Mouse (Mus musculus): ENCODE data around the gene Srxn1. TPM values are rescaled to one million over a fixed set of nuclear protein-coding genes. Genes with fewer than 3 reads are reported as not detected.

The Srxn1 gene
- polyA plus RNA-seq, 1 experiment from 2014 or later = 17.9 TPM

GRCm38 (mm10) chr2:152106597-152106996 is 1.3 kb downstream of the Srxn1 start:
- Histone ChIP-seq H3K9me3 (replicated peaks) (no peaks in the 10 kb centered on the region), H3K4me2 (peak overlapping the region; percentile 77), H3K4me1 (replicated peaks) (peaks cover 28% of the 10 kb centered on the region), H3K27ac (peak overlapping the region; percentile 95), H3K36me3 (peaks cover 31% of the 10 kb centered on the region), H3K27me3 (peaks cover 25% of the 10 kb centered on the region), H3K4me3 (replicated peaks) (peak overlapping the region; percentile 78), H3K9ac (peak overlapping the region; percentile 95)
- WGBS (ENCODE audit: insufficient replicate concordance) = 94% methylated on average over 10 of the region's 10 CpGs
- no peak for ATAC-seq (ENCODE audit: low read depth)
- no peak for DNase-seq

GRCm38 (mm10) chr2:152108702-152109101 is 3.4 kb downstream of the Srxn1 start:
- H3K9me3 ChIP-seq (replicated peaks) = no peaks in the 10 kb centered on the region
- no peak for DNase-seq
- H3K27me3 ChIP-seq = peaks cover 10% of the 10 kb centered on the region; the same call in 1 of the 2 replicates
- 74% methylated on average over 7 of the region's 7 CpGs for WGBS (ENCODE audit: insufficient replicate concordance)
- H3K36me3 ChIP-seq = peaks cover 31% of the 10 kb centered on the region
- peaks cover 35% of the 10 kb centered on the region for H3K4me1 ChIP-seq (replicated peaks)
- H3K4me2 ChIP-seq = no peak overlapping the region
- no peak overlapping the region for H3K9ac ChIP-seq
- ATAC-seq (ENCODE audit: low read depth) = no peak
- H3K4me3 ChIP-seq (replicated peaks) = no peak overlapping the region
- no peak overlapping the region for H3K27ac ChIP-seq

- Histone ChIP-seq H3K4me3 (replicated peaks) (no peak overlapping the region), H3K9me3 (replicated peaks) (no peaks in the 10 kb centered on the region), H3K27me3 (peaks cover 10% of the 10 kb centered on the region; the same call in 1 of the 2 replicates), H3K4me2 (no peak overlapping the region), H3K4me1 (replicated peaks) (peaks cover 36% of the 10 kb centered on the region), H3K36me3 (peaks cover 31% of the 10 kb centered on the region), H3K9ac (no peak overlapping the region), H3K27ac (no peak overlapping the region)
- no peak for DNase-seq
- 82% methylated on average over 5 of the region's 5 CpGs for WGBS (ENCODE audit: insufficient replicate concordance)
- no peak for ATAC-seq (ENCODE audit: low read depth)
Measured at GRCm38 (mm10) chr2:152109386-152109785, 4.1 kb downstream of the Srxn1 start.

GRCm38 (mm10) chr2:152111311-152111710 is 6.0 kb downstream of the Srxn1 start:
- peaks cover 20% of the 10 kb centered on the region for H3K27me3 ChIP-seq
- WGBS (ENCODE audit: insufficient replicate concordance) = 54% methylated on average over 2 of the region's 2 CpGs
- H3K36me3 ChIP-seq = peaks cover 31% of the 10 kb centered on the region
- DNase-seq = no peak
- peaks cover 36% of the 10 kb centered on the region for H3K4me1 ChIP-seq (replicated peaks)
- ATAC-seq (ENCODE audit: low read depth) = no peak
- no peak overlapping the region for H3K9ac ChIP-seq
- no peak overlapping the region for H3K4me3 ChIP-seq (replicated peaks)
- H3K4me2 ChIP-seq = no peak overlapping the region
- no peak overlapping the region for H3K27ac ChIP-seq
- no peaks in the 10 kb centered on the region for H3K9me3 ChIP-seq (replicated peaks)

GRCm38 (mm10) chr2:152111920-152112319 is 6.6 kb downstream of the Srxn1 start:
- Histone ChIP-seq H3K27me3 (peaks cover 20% of the 10 kb centered on the region), H3K9me3 (replicated peaks) (no peaks in the 10 kb centered on the region), H3K4me2 (no peak overlapping the region), H3K9ac (no peak overlapping the region), H3K27ac (no peak overlapping the region), H3K4me1 (replicated peaks) (peaks cover 31% of the 10 kb centered on the region), H3K4me3 (replicated peaks) (no peak overlapping the region), H3K36me3 (peaks cover 31% of the 10 kb centered on the region)
- DNase-seq (peak; percentile 82), ATAC-seq (ENCODE audit: low read depth) (peak; percentile 83)
- WGBS (ENCODE audit: insufficient replicate concordance) = 6% methylated on average over 7 of the region's 7 CpGs

GRCm38 (mm10) chr2:152112490-152112889 is 7.2 kb downstream of the Srxn1 start:
- H3K4me2 ChIP-seq = no peak overlapping the region
- WGBS (ENCODE audit: insufficient replicate concordance) = 59% methylated on average over 5 of the region's 5 CpGs
- no peak for ATAC-seq (ENCODE audit: low read depth)

GRCm38 (mm10) chr2:152112970-152113369 is 7.7 kb downstream of the Srxn1 start:
- Histone ChIP-seq H3K9ac (no peak overlapping the region), H3K27ac (no peak overlapping the region), H3K36me3 (peaks cover 24% of the 10 kb centered on the region), H3K4me2 (no peak overlapping the region), H3K4me1 (replicated peaks) (peaks cover 39% of the 10 kb centered on the region), H3K9me3 (replicated peaks) (no peaks in the 10 kb centered on the region), H3K4me3 (replicated peaks) (no peak overlapping the region), H3K27me3 (peaks cover 20% of the 10 kb centered on the region)
- 18% methylated on average over 10 of the region's 10 CpGs for WGBS (ENCODE audit: insufficient replicate concordance)
- DNase-seq (no peak), ATAC-seq (ENCODE audit: low read depth) (no peak)

More at GRCm38 (mm10) chr2:152112490-152112889, 7.2 kb downstream of the Srxn1 start:
- no peak overlapping the region for H3K27ac ChIP-seq
- no peaks in the 10 kb centered on the region for H3K9me3 ChIP-seq (replicated peaks)
- H3K36me3 ChIP-seq = peaks cover 29% of the 10 kb centered on the region
- H3K9ac ChIP-seq = no peak overlapping the region
- H3K4me1 ChIP-seq (replicated peaks) = peaks cover 34% of the 10 kb centered on the region
- peaks cover 20% of the 10 kb centered on the region for H3K27me3 ChIP-seq
- no peak overlapping the region for H3K4me3 ChIP-seq (replicated peaks)
- no peak for DNase-seq

GRCm38 (mm10) chr2:152114057-152114975 is 9.0 kb downstream of the Srxn1 start:
- Histone ChIP-seq H3K9me3 (replicated peaks) (no peaks in the 10 kb centered on the region), H3K4me3 (replicated peaks) (peak overlapping the region; percentile 28), H3K27me3 (peaks cover 20% of the 10 kb centered on the region), H3K4me1 (replicated peaks) (peaks cover 44% of the 10 kb centered on the region), H3K27ac (no peak overlapping the region), H3K4me2 (peak overlapping the region; percentile 53), H3K36me3 (peaks cover 12% of the 10 kb centered on the region), H3K9ac (peak overlapping the region; percentile 13; the same call in 1 of the 2 replicates)
- ATAC-seq (ENCODE audit: low read depth) (no peak), DNase-seq (no peak)
- 27% methylated on average over 36 of the region's 36 CpGs for WGBS (ENCODE audit: insufficient replicate concordance)

- Histone ChIP-seq H3K27ac (0 out of 2 replicates have a peak overlapping the region, but pooled peaks have one; percentile 6), H3K4me3 (replicated peaks) (no peak overlapping the region), H3K4me1 (replicated peaks) (peaks cover 47% of the 10 kb centered on the region), H3K9me3 (replicated peaks) (no peaks in the 10 kb centered on the region), H3K27me3 (peaks cover 23% of the 10 kb centered on the region), H3K4me2 (no peak overlapping the region), H3K9ac (no peak overlapping the region), H3K36me3 (no peaks in the 10 kb centered on the region)
- ATAC-seq (ENCODE audit: low read depth) = peak; percentile 61
- DNase-seq = no peak
- 33% methylated on average over 7 of the region's 7 CpGs for WGBS (ENCODE audit: insufficient replicate concordance)
Measured at GRCm38 (mm10) chr2:152117694-152118093, 12.4 kb downstream of the Srxn1 start.

- Histone ChIP-seq H3K4me1 (replicated peaks) (peaks cover 60% of the 10 kb centered on the region), H3K4me3 (replicated peaks) (no peak overlapping the region), H3K9ac (no peak overlapping the region), H3K36me3 (no peaks in the 10 kb centered on the region), H3K27me3 (peaks cover 13% of the 10 kb centered on the region), H3K9me3 (replicated peaks) (no peaks in the 10 kb centered on the region), H3K4me2 (no peak overlapping the region), H3K27ac (no peak overlapping the region)
- DNase-seq (no peak), ATAC-seq (ENCODE audit: low read depth) (no peak)
- 55% methylated on average over 6 of the region's 6 CpGs for WGBS (ENCODE audit: insufficient replicate concordance)
Measured at GRCm38 (mm10) chr2:152119228-152119865, 14.0 kb downstream of the Srxn1 start.

GRCm38 (mm10) chr2:152122896-152123295 is 17.6 kb downstream of the Srxn1 start:
- WGBS (ENCODE audit: insufficient replicate concordance) = 11% methylated on average over 9 of the region's 9 CpGs
- peak overlapping the region; percentile 17; the same call in 1 of the 2 replicates for H3K9ac ChIP-seq
- DNase-seq = peak; percentile 78
- no peaks in the 10 kb centered on the region for H3K9me3 ChIP-seq (replicated peaks)
- peak overlapping the region; percentile 42 for H3K4me2 ChIP-seq
- 0 out of 2 replicates have a peak, but pooled peaks cover 3% of the 10 kb centered on the region for H3K27me3 ChIP-seq
- no peaks in the 10 kb centered on the region for H3K36me3 ChIP-seq
- peak overlapping the region; percentile 66 for H3K27ac ChIP-seq
- peak; percentile 100 for ATAC-seq (ENCODE audit: low read depth)
- peaks cover 49% of the 10 kb centered on the region for H3K4me1 ChIP-seq (replicated peaks)
- H3K4me3 ChIP-seq (replicated peaks) = no peak overlapping the region
